Mouse (Mus musculus) stomach, embryonic 14.5 days (tissue): ENCODE measurements at regions not wholly inside any gene's neighbourhood (a gene's known extent, or its start where the extent isn't known, plus 50 kb on each side); places are given as distances from the start of the nearest gene placed in this dataset.

Experiments
- ATAC-seq: fragments of 200-750 bp; cut with Nextera tagmentation; 2 replicates; pipeline ENCODE4 v1.8.0; 2017; ENCODE audit warnings: low read depth, moderate TSS enrichment; ENCODE audit not compliant: insufficient number of reproducible peaks, insufficient read depth, low FRiP score
- H3K27ac ChIP-seq: fragments of 300-500 bp; sonication (generic); 2 replicates; pipeline ENCODE4 v1.5.1; 2014; ENCODE audit warnings: mild to moderate bottlenecking, low read length, moderate library complexity, mixed read lengths
- H3K27me3 ChIP-seq: fragments of 300-500 bp; sonication (generic); 2 replicates; pipeline ENCODE4 v1.6.1; 2014; ENCODE audit warnings: low read length, control low read depth, mixed read lengths; ENCODE audit not compliant: control insufficient read depth, insufficient read depth
- H3K36me3 ChIP-seq: fragments of 300-500 bp; sonication (generic); 2 replicates; pipeline ENCODE4 v1.6.1; 2014; ENCODE audit warnings: mild to moderate bottlenecking, control low read depth, low read length, moderate library complexity, mixed read lengths; ENCODE audit not compliant: control insufficient read depth, insufficient read depth
- H3K4me1 ChIP-seq: fragments of 300-500 bp; sonication (generic); 2 replicates; pipeline ENCODE4 v1.6.1; 2014; ENCODE audit warnings: low read length, control low read depth, mixed read lengths; ENCODE audit not compliant: control insufficient read depth, insufficient read depth
- H3K4me2 ChIP-seq: fragments of 300-500 bp; sonication (generic); replicated peaks from 2 replicates; pipeline ENCODE4 v1.6.1; 2014; ENCODE audit warnings: low read depth, low read length, control low read depth
- H3K4me3 ChIP-seq: fragments of 300-500 bp; sonication (generic); 2 replicates; pipeline ENCODE4 v1.5.1; 2014; ENCODE audit warnings: low read depth, low read length, control low read depth
- H3K9ac ChIP-seq: fragments of 300-500 bp; sonication (generic); replicated peaks from 2 replicates; pipeline ENCODE4 v1.6.1; 2014; ENCODE audit warnings: low read depth, mild to moderate bottlenecking, control low read depth, low read length, moderate library complexity, mixed read lengths
- H3K9me3 ChIP-seq: fragments of 300-500 bp; sonication (generic); 2 replicates; pipeline ENCODE4 v1.6.1; 2016; ENCODE audit warnings: low read depth, low read length, control low read depth; ENCODE audit not compliant: control insufficient read depth
- WGBS: fragments of 180-500 bp; shearing (Covaris S2); extraction: QIAGEN DNeasy Blood & Tissue Kit; methylation state at CpG from one replicate; pipeline ENCODE4 v1.1.7; 2014; 5-methylcytosine and 5-hydroxymethylcytosine counted together

- no peaks in the 10 kb centered on the region for H3K4me1 ChIP-seq
- H3K36me3 ChIP-seq: no peaks in the 10 kb centered on the region
- no peaks in the 10 kb centered on the region for H3K9me3 ChIP-seq
- no peak overlapping the region for H3K27ac ChIP-seq
- H3K27me3 ChIP-seq: no peaks in the 10 kb centered on the region
- no peak overlapping the region for H3K4me3 ChIP-seq
- WGBS: 58% methylated on average over 4 of the region's 4 CpGs
- no peak for ATAC-seq
- H3K4me2 ChIP-seq: no peak overlapping the region
- H3K9ac ChIP-seq: no peak overlapping the region
These were observed 97.2 kb upstream of the Pam start for GRCm38 (mm10) chr1:98192671-98193070.

- 43% methylated on average over 8 of the region's 8 CpGs for WGBS
- Histone ChIP-seq H3K27ac (no peak overlapping the region), H3K9me3 (no peaks in the 10 kb centered on the region), H3K27me3 (no peaks in the 10 kb centered on the region), H3K4me1 (no peaks in the 10 kb centered on the region), H3K4me3 (no peak overlapping the region), H3K36me3 (no peaks in the 10 kb centered on the region), H3K4me2 (no peak overlapping the region), H3K9ac (no peak overlapping the region)
- ATAC-seq: no peak
These were observed 96.6 kb upstream of the Pam start for GRCm38 (mm10) chr1:98192044-98192484.

- Histone ChIP-seq H3K27me3 (no peaks in the 10 kb centered on the region), H3K4me3 (no peak overlapping the region), H3K27ac (no peak overlapping the region), H3K36me3 (no peaks in the 10 kb centered on the region), H3K9me3 (no peaks in the 10 kb centered on the region), H3K4me1 (no peaks in the 10 kb centered on the region), H3K9ac (no peak overlapping the region), H3K4me2 (no peak overlapping the region)
- no peak for ATAC-seq
- 26% methylated on average over 2 of the region's 2 CpGs for WGBS
These were observed 95.9 kb upstream of the Pam start for GRCm38 (mm10) chr1:98191331-98191730.

- Histone ChIP-seq H3K36me3 (no peaks in the 10 kb centered on the region), H3K27ac (no peak overlapping the region), H3K9ac (no peak overlapping the region), H3K9me3 (no peaks in the 10 kb centered on the region), H3K27me3 (no peaks in the 10 kb centered on the region), H3K4me1 (no peaks in the 10 kb centered on the region), H3K4me2 (no peak overlapping the region), H3K4me3 (no peak overlapping the region)
- ATAC-seq: no peak
- 48% methylated on average over 6 of the region's 6 CpGs for WGBS
These were observed 95.3 kb upstream of the Pam start for GRCm38 (mm10) chr1:98190741-98191140.

- peak; percentile 72; the same call in 1 of the 2 replicates for ATAC-seq
- H3K36me3 ChIP-seq: no peaks in the 10 kb centered on the region
- H3K4me2 ChIP-seq: no peak overlapping the region
- H3K9me3 ChIP-seq: no peaks in the 10 kb centered on the region
- WGBS: 28% methylated on average over 6 of the region's 6 CpGs
- no peaks in the 10 kb centered on the region for H3K4me1 ChIP-seq
- no peak overlapping the region for H3K27ac ChIP-seq
- no peaks in the 10 kb centered on the region for H3K27me3 ChIP-seq
- H3K4me3 ChIP-seq: no peak overlapping the region
- no peak overlapping the region for H3K9ac ChIP-seq
These were observed 94.6 kb upstream of the Pam start for GRCm38 (mm10) chr1:98189991-98190471.

GRCm38 (mm10) chr1:98180372-98180771 is 84.9 kb upstream of the Pam start:
- no peak for ATAC-seq

GRCm38 (mm10) chr1:98179030-98179429 is 83.6 kb upstream of the Pam start:
- no peak overlapping the region for H3K4me3 ChIP-seq
- no peaks in the 10 kb centered on the region for H3K27me3 ChIP-seq
- H3K9me3 ChIP-seq: no peaks in the 10 kb centered on the region
- no peak overlapping the region for H3K9ac ChIP-seq
- H3K27ac ChIP-seq: no peak overlapping the region
- H3K4me1 ChIP-seq: no peaks in the 10 kb centered on the region
- H3K4me2 ChIP-seq: no peak overlapping the region
- H3K36me3 ChIP-seq: no peaks in the 10 kb centered on the region
- no peak for ATAC-seq
- 48% methylated on average over 1 of the region's 1 CpGs for WGBS

More at GRCm38 (mm10) chr1:98180372-98180771, 84.9 kb upstream of the Pam start:
- Histone ChIP-seq H3K4me3 (no peak overlapping the region), H3K36me3 (no peaks in the 10 kb centered on the region), H3K27ac (no peak overlapping the region), H3K27me3 (no peaks in the 10 kb centered on the region), H3K4me1 (no peaks in the 10 kb centered on the region), H3K9ac (no peak overlapping the region), H3K4me2 (no peak overlapping the region), H3K9me3 (no peaks in the 10 kb centered on the region)
- 52% methylated on average over 6 of the region's 6 CpGs for WGBS

GRCm38 (mm10) chr1:98174811-98175132 is 79.3 kb upstream of the Pam start:
- Histone ChIP-seq H3K4me3 (no peak overlapping the region), H3K4me2 (no peak overlapping the region), H3K4me1 (no peaks in the 10 kb centered on the region), H3K36me3 (no peaks in the 10 kb centered on the region), H3K27ac (peak overlapping the region; percentile 50; the same call in 1 of the 2 replicates), H3K9me3 (no peaks in the 10 kb centered on the region), H3K27me3 (no peaks in the 10 kb centered on the region), H3K9ac (no peak overlapping the region)
- peak; percentile 42; the same call in 1 of the 2 replicates for ATAC-seq
- 51% methylated on average over 4 of the region's 4 CpGs for WGBS
